Mouse (Mus musculus): ENCODE results near the gene Aph1a. TPM values are rescaled to one million over a fixed set of nuclear protein-coding genes. Genes with fewer than 3 reads are reported as not detected.
"Not testable (repeated sequence)": the region's sequence is repeated elsewhere in the genome, so short reads cannot be mapped to it uniquely, and the experiment has no call there.

Aph1a gene
- total RNA-seq, 2 experiments from 2014 or later = 114 to 122 TPM

GRCm38 (mm10) chr3:95905940-95906492 lies 12.2 kb downstream of the Aph1a start:
- DNase-seq = peak; percentile 62 to 64
- intact Hi-C loops (cut with DNase I) = loop anchor here (1.0 kb wide), 1 partner anchor 23 kb away; no protein-coding TSS in a partner anchor

- intact Hi-C loops (cut with DNase I) = loop anchor here (1.0 kb wide), 1 partner anchor 45 kb away; no protein-coding TSS in a partner anchor
- peak; percentile 60 to 67 for DNase-seq
These were observed 13.1 kb downstream of the Aph1a start for GRCm38 (mm10) chr3:95906860-95907259.

GRCm38 (mm10) chr3:95907613-95908012 lies 13.8 kb downstream of the Aph1a start:
- intact Hi-C loops (cut with DNase I) = loop anchor here (1.0 kb wide), 1 partner anchor 45 kb away; no protein-coding TSS in a partner anchor
- no peak for DNase-seq

- intact Hi-C loops (cut with DNase I) = no loop called here
- no peak for DNase-seq
These were observed 20.9 kb downstream of the Aph1a start for GRCm38 (mm10) chr3:95914706-95915105.

GRCm38 (mm10) chr3:95916760-95917159 lies 23.0 kb downstream of the Aph1a start:
- intact Hi-C loops (cut with DNase I) = no loop called here
- no peak for DNase-seq

GRCm38 (mm10) chr3:95920532-95920931 lies 26.8 kb downstream of the Aph1a start:
- intact Hi-C loops (cut with DNase I); DNase-seq: not testable (repeated sequence)

- intact Hi-C loops (cut with DNase I); DNase-seq: not testable (repeated sequence)
These were observed 29.7 kb downstream of the Aph1a start for GRCm38 (mm10) chr3:95923429-95923828.

GRCm38 (mm10) chr3:95924185-95924584 lies 30.4 kb downstream of the Aph1a start:
- intact Hi-C loops (cut with DNase I) = no loop called here
- DNase-seq = no peak

GRCm38 (mm10) chr3:95925087-95925486 lies 31.3 kb downstream of the Aph1a start:
- DNase-seq = no peak
- intact Hi-C loops (cut with DNase I) = no loop called here

- no peak for DNase-seq
- intact Hi-C loops (cut with DNase I) = no loop called here
These were observed 34.5 kb downstream of the Aph1a start for GRCm38 (mm10) chr3:95928261-95928657.

- peak; percentile 95 to 96 for DNase-seq
- intact Hi-C loops (cut with DNase I) = no loop called here
These were observed 35.1 kb downstream of the Aph1a start, which contains the start of gene Anp32e for GRCm38 (mm10) chr3:95928658-95929503. TSS of gene Anp32e (plus strand) at chr3:95929246.

- intact Hi-C loops (cut with DNase I) = loop anchor here (2.0 kb wide), 1 partner anchor 19 kb away; no protein-coding TSS in a partner anchor
- DNase-seq = peak; percentile 55 to 68
These were observed 36.1 kb downstream of the Aph1a start for GRCm38 (mm10) chr3:95929581-95930470.

GRCm38 (mm10) chr3:95930471-95930789 lies 36.7 kb downstream of the Aph1a start:
- intact Hi-C loops (cut with DNase I) = loop anchor here (2.0 kb wide), 1 partner anchor 18 kb away; no protein-coding TSS in a partner anchor
- DNase-seq = no peak

- intact Hi-C loops (cut with DNase I) = loop anchor here (2.0 kb wide), 1 partner anchor 17 kb away; no protein-coding TSS in a partner anchor
These were observed 37.7 kb downstream of the Aph1a start for GRCm38 (mm10) chr3:95931471-95931870.

GRCm38 (mm10) chr3:95932157-95932556 lies 38.4 kb downstream of the Aph1a start:
- intact Hi-C loops (cut with DNase I) = no loop called here
- DNase-seq = no peak

More at GRCm38 (mm10) chr3:95931471-95931870, 37.7 kb downstream of the Aph1a start:
- no peak for DNase-seq

GRCm38 (mm10) chr3:95932566-95932965 lies 38.8 kb downstream of the Aph1a start:
- intact Hi-C loops (cut with DNase I) = no loop called here
- DNase-seq = no peak

- DNase-seq = no peak
- intact Hi-C loops (cut with DNase I) = no loop called here
These were observed 39.5 kb downstream of the Aph1a start for GRCm38 (mm10) chr3:95933111-95933750.

GRCm38 (mm10) chr3:95934448-95934847 lies 40.7 kb downstream of the Aph1a start:
- no peak for DNase-seq
- intact Hi-C loops (cut with DNase I) = no loop called here

- no peak for DNase-seq
- intact Hi-C loops (cut with DNase I) = no loop called here
These were observed 44.4 kb downstream of the Aph1a start for GRCm38 (mm10) chr3:95938217-95938616.

- no peak for DNase-seq
- intact Hi-C loops (cut with DNase I) = no loop called here
These were observed 45.1 kb downstream of the Aph1a start for GRCm38 (mm10) chr3:95938835-95939234.

Measured in heart, postnatal 36 days (tissue).